In the genomic region with DNA sequence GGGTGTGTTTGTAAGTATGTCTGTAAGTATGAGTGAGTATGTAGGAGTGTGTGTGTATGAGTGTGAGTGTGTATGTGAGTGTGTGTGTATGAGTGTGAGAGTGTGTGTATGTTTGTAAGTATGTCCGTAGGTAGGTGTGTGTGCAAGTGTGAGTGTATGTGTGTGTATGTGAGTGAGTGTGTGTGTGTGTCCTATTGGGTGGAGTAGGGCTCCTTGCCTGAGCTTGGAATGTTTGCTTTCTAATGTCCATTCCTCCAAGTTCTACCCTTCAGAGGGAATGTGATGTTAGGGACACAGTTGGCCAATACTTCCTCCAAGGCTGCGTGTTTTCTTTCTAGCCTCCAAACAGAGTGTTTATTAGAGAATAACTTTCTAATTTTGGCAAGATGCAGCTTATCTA, we compare ENCODE assay signal across 42 mouse cellular contexts. TPM values are rescaled to one million over a fixed set of nuclear protein-coding genes. Genes with fewer than 3 reads are reported as not detected.
"Had no signal": no experiment of that assay in that cellular context is flagged by ENCODE, and none has a peak within 500 bp of the region (broad histone marks: within the 10 kb centered on the region; RNA-seq: fewer than 3 reads in every experiment).

No protein-coding gene starts in this region.

- H3K4me3 ChIP-seq: heart, embryonic 10.5 days; heart, embryonic 12.5 days; hindbrain, embryonic 13.5 days; hindbrain, embryonic 15.5 days; kidney, embryonic 15.5 days; limb, embryonic 13.5 days; limb, embryonic 15.5 days had no signal

- H3K27me3 ChIP-seq: heart, embryonic 12.5 days; hindbrain, embryonic 13.5 days; hindbrain, embryonic 15.5 days; kidney, embryonic 15.5 days; limb, embryonic 13.5 days; limb, embryonic 15.5 days had no signal

- H3K4me1 ChIP-seq: hindbrain, embryonic 13.5 days; hindbrain, embryonic 15.5 days had no signal

- DNase-seq: gastrocnemius, postnatal 14 days; gastrocnemius, postnatal 36 days; heart, adult 18-20 months; heart, postnatal 10 days; kidney, adult 11 months; kidney, adult 2 months; kidney, adult 9 months; kidney, postnatal 14 days; kidney, postnatal 36 days; layer of hippocampus, adult 9-11 months; layer of hippocampus, postnatal 36 days; left cerebral cortex, postnatal 4 days had no signal

- H3K9me3 ChIP-seq: heart, embryonic 10.5 days; heart, embryonic 12.5 days; hindbrain, embryonic 13.5 days; hindbrain, embryonic 15.5 days; kidney, embryonic 15.5 days; limb, embryonic 15.5 days had no signal

- H3K36me3 ChIP-seq: hindbrain, embryonic 13.5 days; hindbrain, embryonic 15.5 days had no signal

- ATAC-seq: hindbrain, postnatal 0 days; intestine, embryonic 16.5 days had no signal

RNA-seq across cellular contexts. Expression of gene Gm10974, which starts 28.8 kb away (rescaled TPM):
- total RNA-seq: gastrocnemius, adult 18-20 months; gastrocnemius, adult 8-10 months; gastrocnemius, postnatal 14 days; gastrocnemius, postnatal 36 days; heart, adult 18-20 months; heart, adult 8-10 months; heart, postnatal 10 days; heart, postnatal 25 days; hematopoietic stem cell, adult 5-6 weeks; hindbrain, postnatal 0 days; layer of hippocampus, adult 18-20 months; layer of hippocampus, adult 8-10 months; layer of hippocampus, postnatal 14 days; layer of hippocampus, postnatal 36 days; left cerebral cortex, adult 18-20 months; left cerebral cortex, adult 8-10 months; left cerebral cortex, postnatal 10 days; left cerebral cortex, postnatal 25 days; left cerebral cortex, postnatal 4 days; liver, adult 2 months had no signal
- polyA plus RNA-seq: gonadal fat pad, adult 2 months; heart, embryonic 10.5 days; heart, embryonic 12.5 days; heart, embryonic 14.5 days; heart, embryonic 16.5 days; hindbrain, embryonic 11.5 days; hindbrain, embryonic 13.5 days; hindbrain, embryonic 15.5 days; hindbrain, postnatal 0 days; intestine, embryonic 14.5 days; intestine, embryonic 16.5 days; kidney, adult 2 months; kidney, embryonic 15.5 days; kidney, postnatal 0 days; large intestine, adult 2 months; limb, embryonic 11.5 days; limb, embryonic 13.5 days; limb, embryonic 15.5 days; liver, adult 2 months had no signal
